Mouse (Mus musculus) embryonic stem cell, embryonic (primary cell): ENCODE measurements around the gene Lhpp.

Experiments
- CTCF ChIA-PET, 4 experiments: fragments of 300-600 bp in 2 of 4; fragments of 350-600 bp in 2 of 4; sonication (Branson Sonifier 250); formaldehyde crosslinking; loops; one replicate each; lab custom pipeline; 2022; ENCODE audit warnings: inconsistent platforms in 2 of 4; lab: Charles Lee
- POLR2A ChIA-PET, 4 experiments: fragments of 300-600 bp in 2 of 4; fragments of 350-600 bp in 2 of 4; sonication (Branson Sonifier 250); formaldehyde crosslinking; loops; one replicate each; lab custom pipeline; 2022; ENCODE audit warnings: antibody characterized with exemption in 4 of 4, inconsistent platforms in 1 of 4; lab: Charles Lee

The Lhpp gene

DNA sequence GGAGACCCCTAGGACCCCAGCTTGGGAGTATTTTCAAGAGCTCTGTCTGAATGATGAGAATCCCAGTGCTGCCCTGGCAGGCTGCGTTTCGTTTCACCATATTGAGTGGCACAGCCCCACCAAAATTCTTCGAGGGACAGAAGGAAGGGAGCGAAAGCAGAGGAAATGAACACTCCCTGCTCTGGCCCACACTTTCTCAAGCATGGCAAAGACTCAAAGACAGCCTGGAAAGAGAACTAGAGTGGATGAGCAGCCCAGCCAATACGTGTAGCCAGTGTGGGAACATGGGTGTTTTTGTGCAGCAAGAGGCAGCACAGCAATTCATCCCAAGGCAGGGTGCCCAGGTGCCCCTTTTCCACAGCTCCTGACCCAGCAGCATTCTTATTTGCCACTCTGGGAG, 132.5 kb downstream of the Lhpp start:
- CTCF ChIA-PET = interaction anchor here in 1 of 4 experiments (1.2 to 1.5 kb wide), 2 partner anchors 68 to 155 kb away, joined by 5 read pairs; no protein-coding TSS in a partner anchor

GRCm38 (mm10) chr7:132747096-132747495, 136.7 kb downstream of the Lhpp start:
- ChIA-PET CTCF (interaction anchor here in 2 of 4 experiments (0.5 to 1.8 kb wide), 2 partner anchors 64 to 209 kb away, joined by 3 to 4 read pairs; no protein-coding TSS in a partner anchor), POLR2A (interaction anchor here in 2 of 4 experiments (0.6 to 2.6 kb wide), 6 partner anchors 10 to 46 kb away, joined by 3 to 10 read pairs (median 3); no protein-coding TSS in a partner anchor)

More for the DNA sequence above, 132.5 kb downstream of the Lhpp start:
- POLR2A ChIA-PET = interaction anchor here in 2 of 4 experiments (0.7 to 1.7 kb wide), 9 partner anchors 11 to 226 kb away, joined by 3 to 8 read pairs (median 3); no protein-coding TSS in a partner anchor

- CTCF ChIA-PET = no interaction called here
These were observed 137.8 kb downstream of the Lhpp start for GRCm38 (mm10) chr7:132748076-132748769.

GRCm38 (mm10) chr7:132749504-132749903, 139.1 kb downstream of the Lhpp start:
- ChIA-PET POLR2A (no interaction called here), CTCF (no interaction called here)

More at GRCm38 (mm10) chr7:132748076-132748769, 137.8 kb downstream of the Lhpp start:
- POLR2A ChIA-PET = interaction anchor here in 3 of 4 experiments (0.6 to 2.6 kb wide), 3 partner anchors 13 to 180 kb away, joined by 3 to 10 read pairs (median 3); no protein-coding TSS in a partner anchor

DNA sequence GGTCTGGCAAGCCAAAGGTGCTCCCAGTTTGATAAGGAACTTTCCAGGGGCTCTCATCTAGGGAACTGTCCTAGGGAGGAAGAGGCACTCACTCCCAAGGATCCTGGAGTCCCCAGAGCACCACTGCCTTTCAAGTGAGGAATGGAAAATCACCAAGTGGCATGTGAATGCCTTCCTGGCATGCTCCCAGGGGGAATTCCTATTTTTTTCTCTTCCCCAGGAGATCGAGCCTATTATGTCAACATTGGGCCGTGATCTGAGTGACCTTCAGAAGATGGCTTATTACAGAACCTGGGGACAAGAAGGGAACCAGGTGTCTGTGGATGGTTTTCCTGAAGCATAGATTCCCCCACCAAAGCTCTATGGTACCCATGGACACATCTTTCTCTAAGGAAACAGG, 141.3 kb downstream of the Lhpp start:
- POLR2A ChIA-PET = no interaction called here
- CTCF ChIA-PET = no interaction called here

- POLR2A ChIA-PET = interaction anchor here in 2 of 4 experiments (0.7 to 1.4 kb wide), 4 partner anchors 11 to 148 kb away, joined by 3 read pairs; no protein-coding TSS in a partner anchor
- CTCF ChIA-PET = no interaction called here
These were observed 143.3 kb downstream of the Lhpp start for GRCm38 (mm10) chr7:132753518-132754388.

DNA sequence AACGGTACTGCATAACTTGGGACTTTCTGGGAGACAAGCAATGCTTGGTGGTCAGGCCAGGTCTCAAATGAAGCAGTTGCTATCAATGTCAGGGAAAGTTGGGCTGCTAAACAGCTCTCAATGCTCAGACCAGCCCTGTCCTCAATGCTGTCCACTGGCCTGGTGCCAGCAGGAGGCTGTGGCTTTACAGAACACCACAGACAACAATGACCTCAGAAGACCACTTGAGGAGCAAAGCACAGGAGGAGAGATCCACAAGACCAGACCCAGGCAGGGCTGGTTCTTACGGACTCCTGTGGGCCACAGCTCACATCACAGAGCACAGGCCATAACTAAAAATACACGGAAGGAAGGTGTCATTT, 143.9 kb downstream of the Lhpp start:
- ChIA-PET POLR2A (interaction anchor here in 2 of 4 experiments (0.7 to 1.4 kb wide), 4 partner anchors 12 to 147 kb away, joined by 3 read pairs; no protein-coding TSS in a partner anchor), CTCF (no interaction called here)
